In genomic region chr2:157563031-157563430, GRCm38 (mm10) we compare ENCODE assay signal across 14 mouse cellular contexts. TPM values are rescaled to one million over a fixed set of nuclear protein-coding genes. Genes with fewer than 3 reads are reported as not detected.
DNase-seq lines count a peak whose midpoint lies in the region; ATAC-seq and TF ChIP-seq lines count a peak whose summit lies in the region.
"Had no signal": no experiment of that assay in that cellular context is flagged by ENCODE, and none has a peak within 500 bp of the region (broad histone marks: within the 10 kb centered on the region; RNA-seq: fewer than 3 reads in every experiment).

No protein-coding gene starts in this region.

- 0 out of 2 replicates have a peak overlapping the region, but pooled peaks have one; percentile 11 for H3K27ac ChIP-seq in hindbrain, embryonic 11.5 days (ENCODE audit: low read depth, low read length)
- H3K27ac ChIP-seq in midbrain, embryonic 15.5 days, result peak overlapping the region; percentile 95
- H3K27ac ChIP-seq: heart, embryonic 15.5 days had no signal

- H3K27me3 ChIP-seq in hindbrain, embryonic 11.5 days (ENCODE audit: control insufficient read depth, insufficient read depth, low read length), result no peaks in the 10 kb centered on the region
- no peaks in the 10 kb centered on the region for H3K27me3 ChIP-seq in midbrain, embryonic 15.5 days (replicated peaks)
- H3K27me3 ChIP-seq: heart, embryonic 15.5 days had no signal

- no peak for ATAC-seq in cerebellum, adult (ENCODE audit: insufficient number of reproducible peaks, low FRiP score, low TSS enrichment)
- ATAC-seq in hindbrain, embryonic 11.5 days (ENCODE audit: low FRiP score), result no peak
- ATAC-seq in midbrain, embryonic 15.5 days (replicated peaks), result no peak
- ATAC-seq: intestine, embryonic 16.5 days; liver, postnatal 0 days had no signal

- peaks cover 13% of the 10 kb centered on the region for H3K36me3 ChIP-seq in hindbrain, embryonic 11.5 days (ENCODE audit: control insufficient read depth, insufficient read depth, low read length)
- H3K36me3 ChIP-seq in midbrain, embryonic 15.5 days (replicated peaks), result peaks cover 14% of the 10 kb centered on the region

- no peaks in the 10 kb centered on the region; the same call in 1 of the 2 replicates for H3K9me3 ChIP-seq in hindbrain, embryonic 11.5 days (ENCODE audit: control insufficient read depth, low read length)
- peaks cover 23% of the 10 kb centered on the region; the same call in 1 of the 2 replicates for H3K9me3 ChIP-seq in midbrain, embryonic 15.5 days

- H3K4me3 ChIP-seq in hindbrain, embryonic 11.5 days (ENCODE audit: low read depth, low read length), result no peak overlapping the region
- H3K4me3 ChIP-seq in midbrain, embryonic 15.5 days, result peak overlapping the region; percentile 56; the same call in 1 of the 2 replicates
- H3K4me3 ChIP-seq: erythroblast, embryonic 14.5 days; heart, embryonic 15.5 days had no signal

- 72% methylated on average over 2 of the region's 2 CpGs for WGBS in hindbrain, embryonic 11.5 days
- WGBS in midbrain, embryonic 15.5 days, result 49% methylated on average over 2 of the region's 2 CpGs

- H3K9ac ChIP-seq in hindbrain, embryonic 11.5 days (ENCODE audit: low read depth, low read length), result no peak overlapping the region
- H3K9ac ChIP-seq in midbrain, embryonic 15.5 days, result peak overlapping the region; percentile 72; the same call in 1 of the 2 replicates
- H3K9ac ChIP-seq: heart, embryonic 15.5 days; liver, postnatal 0 days had no signal

- peak; percentile 35 for DNase-seq in cerebellum, adult 9-10 months
- no peak for DNase-seq in brain, embryonic 14.5 days (ENCODE audit: low read depth)
- no peak for DNase-seq in hindbrain, embryonic 11.5 days (ENCODE audit: low spot score)
- no peak for DNase-seq in spleen, postnatal 14 days (ENCODE audit: low spot score in 2 of 2)
- no peak for DNase-seq in kidney, postnatal 36 days
- no peak for DNase-seq in left cerebral cortex, postnatal 36 days (ENCODE audit: low spot score in 2 of 2)
- DNase-seq: gastrocnemius, postnatal 14 days; liver, postnatal 0 days had no signal

- intact Hi-C loops in left cerebral cortex, postnatal 36 days (cut with DNase I), result no loop called here

- H3K4me1 ChIP-seq in hindbrain, embryonic 11.5 days (replicated peaks; ENCODE audit: control insufficient read depth, insufficient read depth, low read length), result peaks cover 7% of the 10 kb centered on the region
- H3K4me1 ChIP-seq in midbrain, embryonic 15.5 days, result peaks cover 52% of the 10 kb centered on the region

- 0 out of 2 replicates have a peak, but pooled peaks have one; percentile 3 for TF ChIP-seq POLR2A in brain, embryonic 14.5 days (IDR thresholded peaks at IDR 0.05; ENCODE audit: borderline replicate concordance, extremely low read depth, insufficient read depth, insufficient read length, poor library complexity, severe bottlenecking)

- no peak overlapping the region for H3K4me2 ChIP-seq in hindbrain, embryonic 11.5 days (replicated peaks; ENCODE audit: low read depth, low read length)
- H3K4me2 ChIP-seq in midbrain, embryonic 15.5 days, result peak overlapping the region; percentile 83
- H3K4me2 ChIP-seq: heart, embryonic 15.5 days had no signal

- TF ChIP-seq CTCF in brain, embryonic 14.5 days (IDR thresholded peaks at IDR 0.05; ENCODE audit: borderline replicate concordance, extremely low read depth, insufficient read depth, insufficient read length), result no peak

RNA-seq across cellular contexts. Expression of gene Nnat, which starts 3.2 kb away (rescaled TPM):
- polyA plus RNA-seq in brain, embryonic 14.5 days (2012; rRNA removed), result 8,068 and 9,838 TPM in 2 replicates
- polyA plus RNA-seq in hindbrain, embryonic 11.5 days (2014; fragmentation: Nextera tagmentation; extraction: Ambion mirVana), result 1,515 and 1,745 TPM in 2 replicates
- 10,539 and 10,900 TPM in 2 replicates for polyA plus RNA-seq in midbrain, embryonic 15.5 days (2015; fragmentation: Nextera tagmentation; extraction: Ambion mirVana)
- 100 to 1,000 TPM; 188 to 255 TPM for total RNA-seq in left cerebral cortex, postnatal 36 days (2021)
- total RNA-seq: megakaryocyte progenitor cell, adult 5-6 weeks had no signal

RNA-seq across cellular contexts. Expression of gene Blcap, which starts 8.0 kb away (rescaled TPM):
- polyA plus RNA-seq in brain, embryonic 14.5 days (2012; rRNA removed), result 225 and 231 TPM in 2 replicates
- polyA plus RNA-seq in hindbrain, embryonic 11.5 days (2014; fragmentation: Nextera tagmentation; extraction: Ambion mirVana), result 117 and 118 TPM in 2 replicates
- 332 and 336 TPM in 2 replicates for polyA plus RNA-seq in midbrain, embryonic 15.5 days (2015; fragmentation: Nextera tagmentation; extraction: Ambion mirVana)
- total RNA-seq in left cerebral cortex, postnatal 36 days (2021), result 100 to 1,000 TPM in 1 of 2 experiments, 10 to 100 TPM in 1; 90.4 to 113 TPM
